Mouse (Mus musculus) G1E (cell line): ENCODE results near the gene Vmn1r42.

Experiments used
- CTCF ChIP-seq: IDR thresholded peaks from 2 replicates; pipeline ENCODE4 v1.5.1; 2012; ENCODE audit warnings: low read depth, low read length, inconsistent platforms, mixed read lengths
- GATA1 ChIP-seq: IDR thresholded peaks from 2 replicates; pipeline ENCODE4 v1.6.1; 2012; ENCODE audit warnings: borderline replicate concordance, low read length, inconsistent platforms, mixed read lengths
- TAL1 ChIP-seq: conservative IDR thresholded peaks from 2 replicates; pipeline ENCODE4 v1.6.1; 2012; ENCODE audit warnings: low read depth, low read length, inconsistent platforms, mixed read lengths

DNA sequence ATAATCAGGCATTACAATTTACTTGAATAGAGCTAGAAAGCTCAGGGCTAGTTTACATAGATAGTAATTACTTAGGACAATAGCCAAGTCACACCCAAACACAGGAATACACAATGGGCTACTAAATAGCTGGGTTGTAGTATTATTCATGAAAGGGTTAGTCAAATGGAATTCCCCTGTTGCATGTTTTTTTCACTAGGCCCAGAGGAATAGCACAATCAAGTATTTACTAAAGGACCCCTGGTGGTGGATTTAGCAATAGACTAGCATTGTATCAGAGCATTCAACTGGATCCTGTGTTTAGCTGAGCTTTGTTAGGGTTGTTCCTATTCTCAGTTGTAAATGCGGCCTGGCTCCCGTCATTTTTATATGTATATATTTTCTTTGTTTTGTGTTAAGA is 8.2 kb downstream of the Vmn1r42 start:
- TF ChIP-seq CTCF = no peak
- no peak for TF ChIP-seq GATA1
- TF ChIP-seq TAL1 = no peak
